Mouse (Mus musculus) splenic B cell, adult 2 months (primary cell): ENCODE results near the gene Acad12.
"Not testable (repeated sequence)": the region's sequence is repeated elsewhere in the genome, so short reads cannot be mapped to it uniquely, and the experiment has no call there.

Experiments used
- DNase-seq: peaks from one replicate; pipeline ENCODE4 v3.0.0-alpha.2; 2011; ENCODE audit warnings: low read depth, low spot score
- H3K27me3 ChIP-seq: 2 replicates; pipeline ENCODE4 v1.6.1; 2012; ENCODE audit warnings: mild to moderate bottlenecking, low read length, moderate library complexity, mixed read lengths; ENCODE audit not compliant: control insufficient read depth, poor library complexity, insufficient read depth, severe bottlenecking
- H3K36me3 ChIP-seq: 2 replicates; pipeline ENCODE4 v1.6.1; 2012; ENCODE audit warnings: mild to moderate bottlenecking, low read length, moderate library complexity, mixed read lengths; ENCODE audit not compliant: control insufficient read depth, poor library complexity, insufficient read depth, severe bottlenecking

Gene Acad12

GRCm38 (mm10) chr5:121618592-121619513 lies at the start of gene Acad12:
TSS of gene Acad12 (minus strand) at chr5:121618938.
- DNase-seq, result peak; percentile 89
- Histone ChIP-seq H3K36me3 (no peaks in the 10 kb centered on the region), H3K27me3 (no peaks in the 10 kb centered on the region)

- Histone ChIP-seq H3K36me3 (peaks cover 9% of the 10 kb centered on the region; the same call in 1 of the 2 replicates), H3K27me3 (no peaks in the 10 kb centered on the region; the same call in 1 of the 2 replicates)
- no peak for DNase-seq
Observed at GRCm38 (mm10) chr5:121668411-121668810, 49.7 kb upstream of the Acad12 start.

GRCm38 (mm10) chr5:121667067-121667466 lies 48.3 kb upstream of the Acad12 start:
- H3K36me3 ChIP-seq, result peaks cover 9% of the 10 kb centered on the region
- no peaks in the 10 kb centered on the region; the same call in 1 of the 2 replicates for H3K27me3 ChIP-seq
- no peak for DNase-seq

- Histone ChIP-seq H3K27me3 (no peaks in the 10 kb centered on the region), H3K36me3 (peaks cover 5% of the 10 kb centered on the region)
- DNase-seq, result no peak
Observed at GRCm38 (mm10) chr5:121664971-121665370, 46.2 kb upstream of the Acad12 start.

- DNase-seq, result no peak
- Histone ChIP-seq H3K36me3 (peaks cover 5% of the 10 kb centered on the region), H3K27me3 (no peaks in the 10 kb centered on the region)
Observed at GRCm38 (mm10) chr5:121664078-121664477, 45.3 kb upstream of the Acad12 start.

GRCm38 (mm10) chr5:121663456-121663855 lies 44.7 kb upstream of the Acad12 start:
- Histone ChIP-seq H3K27me3 (no peaks in the 10 kb centered on the region), H3K36me3 (peaks cover 5% of the 10 kb centered on the region)
- DNase-seq, result no peak

GRCm38 (mm10) chr5:121661494-121661893 lies 42.8 kb upstream of the Acad12 start:
- H3K36me3 ChIP-seq, result peaks cover 2% of the 10 kb centered on the region
- no peaks in the 10 kb centered on the region for H3K27me3 ChIP-seq
- no peak for DNase-seq

GRCm38 (mm10) chr5:121660897-121661254 lies 42.1 kb upstream of the Acad12 start:
- H3K36me3 ChIP-seq, result peaks cover 2% of the 10 kb centered on the region
- peak; percentile 52 for DNase-seq

GRCm38 (mm10) chr5:121660059-121660896 lies 41.5 kb upstream of the Acad12 start, which contains the start of the genes Acad10 and Brap:
TSS of gene Acad10 (minus strand) at chr5:121660514.
TSS of gene Brap (plus strand) at chr5:121660563.
- DNase-seq, result peak; percentile 94
- H3K36me3 ChIP-seq, result peaks cover 2% of the 10 kb centered on the region
- no peaks in the 10 kb centered on the region for H3K27me3 ChIP-seq

More at GRCm38 (mm10) chr5:121660897-121661254, 42.1 kb upstream of the Acad12 start:
- no peaks in the 10 kb centered on the region for H3K27me3 ChIP-seq

- not testable (repeated sequence) for DNase-seq, H3K27me3 ChIP-seq, H3K36me3 ChIP-seq
Observed at GRCm38 (mm10) chr5:121657656-121658055, 38.9 kb upstream of the Acad12 start.

GRCm38 (mm10) chr5:121656866-121657265 lies 38.1 kb upstream of the Acad12 start:
- H3K36me3 ChIP-seq, DNase-seq, H3K27me3 ChIP-seq: not testable (repeated sequence)

- H3K27me3 ChIP-seq, result no peaks in the 10 kb centered on the region
- no peak for DNase-seq
- H3K36me3 ChIP-seq, result no peaks in the 10 kb centered on the region
Observed at GRCm38 (mm10) chr5:121654526-121654925, 35.8 kb upstream of the Acad12 start.

GRCm38 (mm10) chr5:121649134-121649533 lies 30.4 kb upstream of the Acad12 start:
- Histone ChIP-seq H3K27me3 (no peaks in the 10 kb centered on the region), H3K36me3 (no peaks in the 10 kb centered on the region)
- DNase-seq, result no peak

GRCm38 (mm10) chr5:121639601-121640000 lies 20.9 kb upstream of the Acad12 start:
- DNase-seq, result no peak
- Histone ChIP-seq H3K27me3 (no peaks in the 10 kb centered on the region), H3K36me3 (no peaks in the 10 kb centered on the region)

GRCm38 (mm10) chr5:121637296-121637695 lies 18.6 kb upstream of the Acad12 start:
- Histone ChIP-seq H3K27me3 (no peaks in the 10 kb centered on the region), H3K36me3 (no peaks in the 10 kb centered on the region)
- DNase-seq, result no peak
